Mouse (Mus musculus) activated CD4-positive, CD25-positive, alpha-beta regulatory T cell, adult 4 months (primary cell): Measurements from ENCODE around the gene Edem2. TPM values are rescaled to one million over a fixed set of nuclear protein-coding genes. Genes with fewer than 3 reads are reported as not detected.
A peak's percentile ranks its signal among the peaks of the same experiment; 100 is the strongest.
"Not testable (repeated sequence)": the region's sequence is repeated elsewhere in the genome, so short reads cannot be mapped to it uniquely, and the experiment has no call there.

Source experiments
- ATAC-seq: one replicate; pipeline ENCODE4 v1.8.0; 2017
- polyA plus RNA-seq, 2 experiments: library from polyadenylated mRNA; unstranded; fragments of 100-300 nt; shearing (Covaris generic); gene quantifications; one replicate each; pipeline ENCODE4 v1.2.1; 2017

Edem2 gene
- polyA plus RNA-seq: 10 to 100 TPM; 39.9 to 45.0 TPM

GRCm38 (mm10) chr2:155729158-155729645 lies at the start of gene Edem2:
Gene Edem2, minus strand, starts transcription at chr2:155729475.
- ATAC-seq: peak; percentile 98

DNA sequence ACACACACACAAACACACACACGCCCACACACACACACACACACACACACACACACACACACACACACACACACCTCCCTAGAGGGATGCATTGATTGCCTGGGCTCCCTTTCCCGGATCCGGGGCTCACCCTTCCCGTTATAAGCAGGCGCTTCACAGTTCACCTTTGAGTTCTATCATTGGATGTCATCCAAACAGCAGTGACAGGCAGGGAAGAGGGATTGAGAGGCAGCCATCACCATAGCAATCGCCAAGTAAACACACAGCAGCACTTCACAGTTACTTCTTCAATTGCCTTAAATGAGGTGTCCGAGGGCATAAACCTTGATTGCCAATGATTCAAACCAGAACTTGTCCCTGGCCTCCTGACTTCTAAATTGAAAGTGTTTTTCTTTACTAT lies 49.8 kb upstream of the Edem2 start:
- ATAC-seq: no peak

- ATAC-seq: no peak
These were observed 48.7 kb upstream of the Edem2 start for GRCm38 (mm10) chr2:155778004-155778403.

DNA sequence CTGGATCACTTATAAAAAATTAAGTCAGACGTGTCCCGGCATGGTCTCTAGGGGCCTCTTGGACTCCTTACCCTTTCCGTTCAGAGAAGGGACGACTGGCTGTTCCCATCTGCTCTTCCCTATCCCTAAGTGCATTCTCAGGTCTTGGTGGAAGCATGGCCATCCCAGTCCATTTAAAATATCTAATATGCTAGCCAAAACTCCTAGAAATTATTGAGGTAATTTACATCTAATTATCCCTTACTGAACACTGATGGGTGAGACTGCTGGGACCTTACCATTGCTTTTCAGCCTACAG lies 48.4 kb upstream of the Edem2 start:
- no peak for ATAC-seq

DNA sequence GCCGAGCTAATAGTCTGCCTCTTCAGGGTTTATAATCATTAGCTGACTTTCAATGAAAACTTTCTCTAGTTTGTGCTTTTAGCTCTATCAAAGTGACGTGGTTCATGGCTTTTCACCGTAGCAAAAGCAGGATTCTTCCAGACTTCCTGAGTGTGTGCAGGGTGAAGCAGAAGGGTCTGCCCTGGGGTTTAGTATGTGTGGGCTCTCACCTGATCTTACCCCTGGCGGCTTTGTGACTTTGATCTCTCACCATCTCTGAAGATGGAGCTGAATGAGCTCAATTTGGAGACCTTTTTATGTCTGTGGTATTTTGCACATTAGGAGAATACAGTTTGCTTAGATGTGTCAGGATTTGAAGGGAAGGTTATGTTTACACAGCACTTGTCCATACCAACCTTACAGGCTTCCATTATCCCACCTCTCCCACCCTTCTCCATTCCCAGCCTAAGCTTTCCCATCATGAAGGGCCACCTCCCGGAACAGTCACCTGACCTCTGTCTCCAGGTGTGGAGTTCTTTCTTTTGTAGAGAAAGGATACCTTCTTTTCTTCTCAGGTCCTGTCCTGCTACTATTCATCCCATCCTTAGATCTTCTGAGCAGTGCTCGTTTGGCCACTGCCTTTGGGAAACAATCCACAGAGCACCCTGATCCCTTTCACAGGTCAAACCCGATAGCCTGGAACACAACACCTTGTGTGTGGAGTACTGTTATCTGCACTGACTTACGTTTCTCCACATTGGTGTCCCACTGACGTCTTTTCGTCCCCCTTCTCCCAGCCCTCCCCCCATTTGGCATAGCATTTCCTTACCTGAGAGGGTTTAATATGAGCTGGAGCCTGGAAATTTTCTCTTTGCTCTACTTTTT lies 47.8 kb upstream of the Edem2 start:
- no peak for ATAC-seq

GRCm38 (mm10) chr2:155775685-155776263 lies 46.5 kb upstream of the Edem2 start:
- no peak for ATAC-seq

GRCm38 (mm10) chr2:155774927-155775684 lies 45.8 kb upstream of the Edem2 start, which contains the start of gene Mmp24:
Gene Mmp24, plus strand, starts transcription at chr2:155775342.
- ATAC-seq: no peak

- ATAC-seq: no peak
These were observed 45.1 kb upstream of the Edem2 start for GRCm38 (mm10) chr2:155774261-155774926.

DNA sequence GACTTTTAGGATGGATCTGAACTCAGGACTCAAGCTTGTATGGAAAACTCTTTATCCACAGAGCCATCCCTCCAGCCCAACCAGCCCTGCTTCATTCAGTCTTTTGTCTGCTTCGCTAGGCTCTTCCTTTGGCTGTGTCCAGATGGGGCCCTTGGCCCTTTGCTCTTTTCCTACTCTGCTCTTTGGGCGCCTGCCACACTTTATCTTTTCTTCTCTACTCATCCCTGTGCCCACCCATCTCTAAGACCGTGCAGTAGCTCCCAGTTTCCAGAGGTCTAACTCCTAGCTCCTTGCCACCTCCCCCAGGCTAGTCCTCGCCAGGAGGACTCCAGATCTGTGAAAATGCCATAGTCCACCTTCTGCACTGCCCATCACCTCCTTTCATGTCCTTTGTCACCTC lies 44.4 kb upstream of the Edem2 start:
- no peak for ATAC-seq

- no peak for ATAC-seq
These were observed 35.6 kb upstream of the Edem2 start for GRCm38 (mm10) chr2:155764679-155765418.

GRCm38 (mm10) chr2:155756855-155757566 lies 27.7 kb upstream of the Edem2 start:
- no peak for ATAC-seq

DNA sequence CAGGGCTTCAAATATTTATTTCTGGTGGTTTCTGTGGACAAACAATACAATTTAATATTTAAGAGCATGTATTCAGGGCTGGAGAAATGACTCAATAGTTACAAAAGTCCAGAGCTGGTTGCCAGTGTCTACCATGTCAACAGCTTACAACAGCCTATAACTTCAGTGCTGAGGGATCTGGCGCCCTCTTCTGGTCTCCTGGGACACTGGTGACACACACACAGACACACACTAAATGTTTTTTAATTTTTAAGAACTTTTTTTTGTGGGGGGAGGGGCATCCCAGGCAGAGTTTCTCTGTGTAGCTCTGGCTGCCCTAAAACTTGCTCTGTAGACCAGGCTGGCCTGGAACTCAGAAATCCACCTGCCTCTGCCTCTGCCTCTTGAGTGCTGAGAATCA lies 26.5 kb upstream of the Edem2 start:
- no peak for ATAC-seq

GRCm38 (mm10) chr2:155751014-155751786 lies 21.9 kb upstream of the Edem2 start, which contains the start of gene Procr:
Gene Procr, plus strand, starts transcription at chr2:155751117.
- no peak for ATAC-seq

GRCm38 (mm10) chr2:155749394-155749793 lies 20.1 kb upstream of the Edem2 start:
- ATAC-seq: no peak

DNA sequence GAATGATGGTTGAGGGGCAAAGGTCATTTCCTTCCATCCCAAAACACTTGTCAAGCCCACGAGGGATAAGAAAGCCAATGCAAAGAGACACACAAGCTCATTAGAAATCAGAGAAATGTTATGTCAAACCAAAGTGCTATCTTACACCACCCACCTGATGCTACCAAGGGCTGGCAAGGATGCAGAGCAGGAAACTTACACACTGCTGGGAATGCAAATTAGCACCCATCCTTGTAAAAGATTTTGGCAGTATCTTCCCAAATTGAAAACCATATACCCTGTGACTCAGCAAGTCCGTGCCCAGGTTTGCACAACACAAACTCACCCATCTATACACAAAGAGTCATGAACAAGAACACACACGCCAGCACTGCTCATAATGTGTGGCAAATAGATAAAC lies 16.2 kb upstream of the Edem2 start:
- no peak for ATAC-seq

- no peak for ATAC-seq
These were observed 14.1 kb upstream of the Edem2 start for GRCm38 (mm10) chr2:155743351-155743750.

GRCm38 (mm10) chr2:155742931-155743337 lies 13.7 kb upstream of the Edem2 start:
- ATAC-seq: no peak

DNA sequence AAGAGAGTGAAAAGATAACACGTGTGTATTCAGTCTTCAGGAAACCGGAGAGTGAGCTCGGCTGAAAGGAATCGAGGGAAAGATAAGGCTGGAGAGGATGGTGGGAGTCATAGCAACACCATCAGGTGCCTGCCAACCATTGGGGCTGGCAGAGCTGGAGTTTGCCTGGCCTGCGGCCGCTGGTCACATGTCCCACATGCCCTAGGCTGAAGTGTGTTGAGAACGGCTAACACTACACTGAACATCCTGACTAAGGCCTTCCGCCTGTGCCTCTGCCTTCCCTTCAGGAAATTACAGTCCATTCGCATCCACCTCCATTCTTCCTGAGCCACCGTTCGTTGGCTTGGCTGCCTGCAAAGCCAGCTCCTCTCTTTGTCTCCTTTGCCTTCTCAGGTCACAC lies 12.9 kb upstream of the Edem2 start:
- no peak for ATAC-seq

DNA sequence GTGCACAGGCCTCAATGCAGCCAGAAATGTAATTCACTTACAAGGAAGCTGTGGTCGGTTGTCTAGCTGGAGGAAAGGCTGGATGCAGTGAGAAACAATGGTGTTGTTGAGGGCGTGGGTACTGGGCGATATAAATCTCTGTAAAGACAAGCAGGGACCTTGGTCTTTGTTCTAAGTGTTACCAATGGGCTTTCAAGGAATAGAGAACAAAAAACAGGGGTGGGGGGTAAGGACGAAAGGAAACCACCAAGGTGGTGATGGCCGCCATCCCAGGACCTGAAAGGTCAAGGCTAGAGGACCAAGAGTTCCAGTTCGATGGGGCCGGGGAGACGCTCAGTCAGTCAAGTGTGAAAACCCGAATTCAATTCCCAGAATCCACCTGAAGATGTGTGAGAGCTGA lies 8.5 kb upstream of the Edem2 start:
- ATAC-seq: no peak

- ATAC-seq: no peak
These were observed 7.7 kb upstream of the Edem2 start for GRCm38 (mm10) chr2:155736936-155737335.

GRCm38 (mm10) chr2:155735766-155736165 lies 6.5 kb upstream of the Edem2 start, which contains the start of gene Gm17581:
Gene Gm17581, minus strand, starts transcription at chr2:155735866.
- ATAC-seq: not testable (repeated sequence)
